Mouse (Mus musculus) ES-E14 (cell line): Measurements from ENCODE around the gene Tlr6.

ENCODE experiments used
- HCFC1 ChIP-seq: IDR thresholded peaks from 2 replicates; pipeline ENCODE4 v1.6.1; 2012; ENCODE audit warnings: low read length, inconsistent platforms, borderline replicate concordance; ENCODE audit not compliant: insufficient read depth
- ZNF384 ChIP-seq: IDR thresholded peaks from 2 replicates; pipeline ENCODE4 v1.6.1; 2012; ENCODE audit warnings: low read depth, low read length, inconsistent platforms

DNA sequence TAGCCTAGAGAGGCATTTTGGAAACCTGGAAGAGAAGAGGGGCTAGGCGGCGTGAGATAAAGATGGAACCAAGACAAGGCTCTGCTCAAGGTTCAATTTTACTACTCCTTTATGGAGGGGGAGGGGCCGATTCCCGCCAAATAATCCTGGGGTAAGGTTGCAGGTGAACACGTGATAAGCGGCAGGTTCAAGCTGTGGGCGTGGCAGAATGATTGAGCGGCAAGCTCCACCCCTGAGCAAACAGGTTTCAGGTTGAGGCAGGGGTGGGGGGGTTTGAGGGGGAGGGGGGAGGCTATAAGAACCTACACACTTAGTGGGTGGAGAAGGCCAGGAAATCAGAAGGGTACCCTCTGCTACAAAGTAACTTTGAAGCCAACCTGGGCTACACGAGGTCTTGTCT lies 42.7 kb downstream of the Tlr6 start:
- TF ChIP-seq ZNF384: no peak
- no peak for TF ChIP-seq HCFC1
